Mouse (Mus musculus) heart, postnatal 0 days (tissue): ENCODE measurements around the gene B3gntl1. TPM values are rescaled to one million over a fixed set of nuclear protein-coding genes. Genes with fewer than 3 reads are reported as not detected.

ENCODE experiments used
- ATAC-seq: fragments of 200-750 bp; cut with Nextera tagmentation; 2 replicates; pipeline ENCODE4 v1.8.0; 2017; ENCODE audit warnings: low read depth, moderate number of reproducible peaks, moderate library complexity; ENCODE audit not compliant: insufficient read depth
- DNase-seq: peaks from one replicate; pipeline ENCODE4 v3.0.0-alpha.2; 2016; ENCODE audit warnings: low spot score
- H3K27ac ChIP-seq: fragments of 300-500 bp; sonication (generic); 2 replicates; pipeline ENCODE4 v1.5.1; 2014; ENCODE audit warnings: low read depth, mild to moderate bottlenecking
- H3K27me3 ChIP-seq: fragments of 300-500 bp; sonication (generic); 2 replicates; pipeline ENCODE4 v1.6.1; 2014; ENCODE audit warnings: low read length, mixed read lengths; ENCODE audit not compliant: control insufficient read depth, insufficient read depth
- H3K36me3 ChIP-seq: fragments of 300-500 bp; sonication (generic); replicated peaks from 2 replicates; pipeline ENCODE4 v1.6.1; 2014; ENCODE audit warnings: low read length, mixed read lengths; ENCODE audit not compliant: control insufficient read depth, insufficient read depth
- H3K4me1 ChIP-seq: fragments of 300-500 bp; sonication (generic); 2 replicates; pipeline ENCODE4 v1.6.1; 2014; ENCODE audit warnings: antibody characterized with exemption; ENCODE audit not compliant: control insufficient read depth, insufficient read depth
- H3K4me2 ChIP-seq: fragments of 300-500 bp; sonication (generic); 2 replicates; pipeline ENCODE4 v1.6.1; 2014; ENCODE audit warnings: low read depth, mild to moderate bottlenecking, low read length, moderate library complexity
- H3K4me3 ChIP-seq: fragments of 300-500 bp; sonication (generic); 2 replicates; pipeline ENCODE4 v1.5.1; 2014; ENCODE audit warnings: low read depth, low read length
- H3K9ac ChIP-seq: fragments of 300-500 bp; sonication (generic); replicated peaks from 2 replicates; pipeline ENCODE4 v1.6.1; 2014; ENCODE audit warnings: low read depth, low read length, mixed read lengths
- H3K9me3 ChIP-seq: fragments of 300-500 bp; sonication (generic); replicated peaks from 2 replicates; pipeline ENCODE4 v1.6.1; 2016; ENCODE audit warnings: low read length; ENCODE audit not compliant: control insufficient read depth
- CTCF ChIP-seq: IDR thresholded peaks from 2 replicates; pipeline ENCODE4 v1.5.1; 2016; ENCODE audit warnings: antibody characterized with exemption, control low read depth, low read depth
- EP300 ChIP-seq: IDR thresholded peaks from 2 replicates; pipeline ENCODE4 v1.6.1; 2016; ENCODE audit warnings: antibody characterized with exemption, low read depth
- WGBS: fragments of 180-500 bp; shearing (Covaris S2); extraction: QIAGEN DNeasy Blood & Tissue Kit; methylation state at CpG from one replicate; pipeline ENCODE4 v1.1.7; 2014; 5-methylcytosine and 5-hydroxymethylcytosine counted together
- polyA plus RNA-seq: library from polyadenylated mRNA; unstranded; fragments of >200 nt; fragmentation: Nextera tagmentation; extraction: Ambion mirVana; gene quantifications from 2 replicates; pipeline ENCODE4 v1.2.1, GENCODE M21; 2015
- total RNA-seq: library from RNA; depleted of rRNA; stranded (reverse); fragments of >200 nt; gene quantifications from 2 replicates; pipeline ENCODE4 v1.2.3, GENCODE M21; 2014; ENCODE audit warnings: low replicate concordance; rRNA removed

B3gntl1 gene
- total and polyA plus RNA-seq, 2 experiments from 2014 or later: 4.3 to 4.7 TPM

DNA sequence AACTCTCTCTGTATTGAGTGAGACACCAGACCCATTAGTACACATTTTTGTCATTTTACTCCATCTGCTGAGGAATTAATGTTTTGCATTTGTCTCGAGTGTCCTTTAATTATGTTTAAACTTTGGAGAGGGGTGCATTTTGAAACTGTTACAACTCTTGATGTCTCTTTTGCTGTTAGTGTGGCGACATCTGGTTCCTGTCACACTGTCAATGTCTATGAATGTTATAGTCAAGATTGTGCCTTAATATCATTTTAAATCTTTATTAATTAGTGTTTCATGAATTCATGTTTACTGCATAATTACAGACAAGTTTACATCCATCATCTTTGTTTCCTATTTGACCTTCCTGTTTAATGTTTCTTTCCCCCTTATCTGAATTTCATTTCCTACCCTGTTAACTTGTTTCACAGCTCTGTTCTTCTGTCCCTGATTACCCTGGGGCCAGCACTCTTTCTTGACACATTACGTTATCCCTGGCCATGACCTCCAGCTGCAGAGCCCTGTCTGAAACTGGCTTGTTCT, 56.9 kb downstream of the B3gntl1 start:
- 59% methylated on average over 3 of the region's 3 CpGs for WGBS
- Histone ChIP-seq H3K27me3 (no peaks in the 10 kb centered on the region), H3K4me3 (no peak overlapping the region), H3K36me3 (peaks cover 60% of the 10 kb centered on the region), H3K4me2 (no peak overlapping the region), H3K9me3 (no peaks in the 10 kb centered on the region), H3K27ac (no peak overlapping the region), H3K9ac (no peak overlapping the region), H3K4me1 (no peaks in the 10 kb centered on the region)
- ATAC-seq (no peak), DNase-seq (no peak)
- TF ChIP-seq EP300 (no peak), CTCF (no peak)

GRCm38 (mm10) chr11:121610976-121611375, 62.0 kb downstream of the B3gntl1 start:
- ATAC-seq (no peak), DNase-seq (no peak)
- Histone ChIP-seq H3K9me3 (no peaks in the 10 kb centered on the region), H3K36me3 (peaks cover 43% of the 10 kb centered on the region), H3K4me3 (no peak overlapping the region), H3K27me3 (no peaks in the 10 kb centered on the region), H3K4me1 (no peaks in the 10 kb centered on the region), H3K27ac (no peak overlapping the region), H3K9ac (no peak overlapping the region), H3K4me2 (no peak overlapping the region)
- TF ChIP-seq EP300 (no peak), CTCF (no peak)

DNA sequence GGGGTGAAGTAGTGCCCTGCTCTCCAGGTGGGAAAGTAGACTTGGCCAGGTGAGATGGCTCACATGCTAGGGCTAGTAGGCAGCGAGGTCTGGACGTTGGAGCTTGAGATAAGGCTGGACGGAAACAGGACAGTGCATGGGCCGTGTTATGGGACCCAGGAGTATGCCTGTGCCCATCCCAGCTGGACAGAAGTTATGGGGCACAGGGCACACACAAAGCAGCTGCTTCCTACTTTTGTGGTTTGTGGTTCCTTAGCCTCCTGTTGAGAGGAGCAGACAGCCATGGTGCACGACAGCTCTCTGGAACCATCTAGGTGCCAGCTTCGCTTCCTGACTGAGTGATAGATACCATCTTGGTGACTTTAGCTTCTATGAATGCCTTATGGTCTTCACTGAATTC, 67.3 kb downstream of the B3gntl1 start:
- H3K4me3 ChIP-seq: no peak overlapping the region
- no peak overlapping the region for H3K9ac ChIP-seq
- 79% methylated on average over 6 of the region's 6 CpGs for WGBS
- no peaks in the 10 kb centered on the region for H3K27me3 ChIP-seq
- ATAC-seq (no peak), DNase-seq (no peak)
- no peak for TF ChIP-seq EP300
- no peak for TF ChIP-seq CTCF
- H3K27ac ChIP-seq: no peak overlapping the region
- no peaks in the 10 kb centered on the region for H3K9me3 ChIP-seq
- no peaks in the 10 kb centered on the region for H3K4me1 ChIP-seq
- peaks cover 49% of the 10 kb centered on the region for H3K36me3 ChIP-seq
- no peak overlapping the region for H3K4me2 ChIP-seq

- 80% methylated on average over 3 of the region's 3 CpGs for WGBS
- H3K4me3 ChIP-seq: no peak overlapping the region
Observed at GRCm38 (mm10) chr11:121601422-121601821, 71.5 kb downstream of the B3gntl1 start.

GRCm38 (mm10) chr11:121597254-121597653, 75.7 kb downstream of the B3gntl1 start:
- H3K4me1 ChIP-seq: no peaks in the 10 kb centered on the region
- no peak overlapping the region for H3K4me2 ChIP-seq
- no peak overlapping the region for H3K9ac ChIP-seq
- TF ChIP-seq EP300: no peak
- no peak for TF ChIP-seq CTCF
- no peak overlapping the region for H3K27ac ChIP-seq
- no peak overlapping the region for H3K4me3 ChIP-seq
- ATAC-seq (no peak), DNase-seq (no peak)
- H3K27me3 ChIP-seq: no peaks in the 10 kb centered on the region
- H3K36me3 ChIP-seq: peaks cover 37% of the 10 kb centered on the region
- H3K9me3 ChIP-seq: no peaks in the 10 kb centered on the region
- 82% methylated on average over 6 of the region's 6 CpGs for WGBS

More at GRCm38 (mm10) chr11:121601422-121601821, 71.5 kb downstream of the B3gntl1 start:
- no peak for ATAC-seq
- no peaks in the 10 kb centered on the region for H3K4me1 ChIP-seq
- H3K27ac ChIP-seq: no peak overlapping the region
- TF ChIP-seq EP300 (no peak), CTCF (no peak)
- H3K36me3 ChIP-seq: peaks cover 39% of the 10 kb centered on the region
- H3K9ac ChIP-seq: no peak overlapping the region
- DNase-seq: no peak
- no peaks in the 10 kb centered on the region for H3K27me3 ChIP-seq
- H3K9me3 ChIP-seq: no peaks in the 10 kb centered on the region
- no peak overlapping the region for H3K4me2 ChIP-seq

DNA sequence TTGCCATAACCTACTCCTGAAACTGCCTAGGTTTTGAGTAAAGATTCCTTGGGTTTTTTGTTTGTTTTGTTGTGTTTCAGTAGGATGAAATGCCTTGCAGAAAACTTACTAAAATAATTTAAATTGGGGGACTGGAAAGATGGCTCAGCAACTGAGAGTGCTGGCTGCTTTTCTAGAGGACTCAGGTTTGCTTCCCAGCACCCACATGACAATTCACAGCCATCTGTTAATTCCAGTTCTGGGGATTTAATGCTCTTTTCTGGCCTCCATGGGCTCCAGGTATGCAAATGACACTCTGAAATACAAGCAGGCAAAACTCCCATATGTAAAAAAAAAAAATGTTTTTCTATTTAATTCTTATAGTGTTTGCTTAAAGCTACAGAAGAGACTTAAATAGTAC, 91.1 kb downstream of the B3gntl1 start:
- Histone ChIP-seq H3K27me3 (no peaks in the 10 kb centered on the region), H3K27ac (no peak overlapping the region), H3K36me3 (peaks cover 4% of the 10 kb centered on the region; the same call in 1 of the 2 replicates), H3K4me1 (no peaks in the 10 kb centered on the region), H3K9me3 (no peaks in the 10 kb centered on the region), H3K9ac (no peak overlapping the region), H3K4me2 (no peak overlapping the region), H3K4me3 (no peak overlapping the region)
- ATAC-seq (no peak), DNase-seq (no peak)
- TF ChIP-seq CTCF (no peak), EP300 (no peak)

Other genes with a start within 250 kb of the B3gntl1 start
- gene Fn3k, start 238.2 kb downstream of the B3gntl1 start, total RNA-seq: 12.5 and 17.5 TPM in 2 replicates
- 20.5 and 26.7 TPM in 2 replicates for gene Fn3k, start 238.2 kb downstream of the B3gntl1 start, polyA plus RNA-seq
- gene Tbcd, start 221.2 kb downstream of the B3gntl1 start, total RNA-seq: 29.1 and 37.9 TPM in 2 replicates
- 14.3 and 16.1 TPM in 2 replicates for gene Tbcd, start 221.2 kb downstream of the B3gntl1 start, polyA plus RNA-seq
- gene Zfp750, start 153.8 kb downstream of the B3gntl1 start, total RNA-seq: 1.5 TPM in 1 of 2 replicates, not detected in the other
- gene Zfp750, start 153.8 kb downstream of the B3gntl1 start, polyA plus RNA-seq: 0.10 and 0.11 TPM in 2 replicates
- gene Metrnl, start 28.4 kb upstream of the B3gntl1 start, total RNA-seq: 16.1 and 27.9 TPM in 2 replicates
- gene Metrnl, start 28.4 kb upstream of the B3gntl1 start, polyA plus RNA-seq: 17.3 and 20.7 TPM in 2 replicates
- 0.43 TPM in 1 of 2 replicates, not detected in the other for gene Ptchd3, start 157.1 kb upstream of the B3gntl1 start, total RNA-seq
- gene Ptchd3, start 157.1 kb upstream of the B3gntl1 start, polyA plus RNA-seq: 0.16 and 0.25 TPM in 2 replicates